Mouse (Mus musculus): Measurements from ENCODE around the gene Pgam2.
A peak's percentile ranks its signal among the peaks of the same experiment; 100 is the strongest.
"Not testable (repeated sequence)": the region's sequence is repeated elsewhere in the genome, so short reads cannot be mapped to it uniquely, and the experiment has no call there.

Gene Pgam2

DNA sequence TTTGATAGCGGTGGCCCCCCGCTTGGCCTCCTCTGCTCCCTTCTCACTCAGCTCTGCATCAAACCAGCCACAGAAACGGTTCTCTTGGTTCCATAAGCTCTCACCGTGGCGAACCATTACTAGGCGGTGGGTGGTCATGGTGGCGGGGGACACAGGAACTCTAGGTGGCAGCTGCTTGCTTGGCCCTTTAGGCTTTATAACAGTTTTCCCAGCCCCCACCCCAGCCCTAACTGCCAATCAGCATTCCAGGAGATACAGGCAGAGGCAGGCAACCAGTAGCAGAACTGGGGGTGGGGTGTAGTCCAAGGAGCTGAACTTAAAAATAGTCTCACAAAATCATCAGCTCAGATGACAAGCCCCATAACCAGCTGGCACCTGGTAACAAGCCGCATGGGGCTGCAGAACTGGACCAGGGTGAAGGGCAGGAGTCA is at the start of gene Pgam2:
Pgam2 (minus strand) TSS at position 183 of the 431 bp plus-strand sequence.
- no peak for DNase-seq (ENCODE audit: low read depth, low spot score)

DNA sequence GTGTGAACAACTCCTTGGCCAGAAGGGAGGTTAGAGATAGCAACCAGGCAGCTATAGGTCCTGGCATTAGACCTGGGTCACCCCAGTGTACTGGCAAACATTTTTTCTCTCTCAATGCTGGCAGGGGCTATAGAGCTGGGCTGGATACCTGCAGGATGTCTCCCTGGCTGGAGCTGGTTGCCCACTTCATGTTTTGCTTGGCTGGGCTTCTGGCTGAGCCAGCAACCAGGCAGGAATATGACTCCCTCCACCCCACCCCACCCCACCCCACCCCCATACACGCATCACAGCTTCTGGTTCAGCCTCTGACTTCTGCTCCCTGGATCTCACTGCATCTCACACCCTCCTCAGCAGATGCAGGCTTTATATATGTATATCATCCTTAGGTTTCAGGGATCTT is 48.8 kb upstream of the Pgam2 start:
- DNase-seq (ENCODE audit: low read depth, low spot score): no peak

DNA sequence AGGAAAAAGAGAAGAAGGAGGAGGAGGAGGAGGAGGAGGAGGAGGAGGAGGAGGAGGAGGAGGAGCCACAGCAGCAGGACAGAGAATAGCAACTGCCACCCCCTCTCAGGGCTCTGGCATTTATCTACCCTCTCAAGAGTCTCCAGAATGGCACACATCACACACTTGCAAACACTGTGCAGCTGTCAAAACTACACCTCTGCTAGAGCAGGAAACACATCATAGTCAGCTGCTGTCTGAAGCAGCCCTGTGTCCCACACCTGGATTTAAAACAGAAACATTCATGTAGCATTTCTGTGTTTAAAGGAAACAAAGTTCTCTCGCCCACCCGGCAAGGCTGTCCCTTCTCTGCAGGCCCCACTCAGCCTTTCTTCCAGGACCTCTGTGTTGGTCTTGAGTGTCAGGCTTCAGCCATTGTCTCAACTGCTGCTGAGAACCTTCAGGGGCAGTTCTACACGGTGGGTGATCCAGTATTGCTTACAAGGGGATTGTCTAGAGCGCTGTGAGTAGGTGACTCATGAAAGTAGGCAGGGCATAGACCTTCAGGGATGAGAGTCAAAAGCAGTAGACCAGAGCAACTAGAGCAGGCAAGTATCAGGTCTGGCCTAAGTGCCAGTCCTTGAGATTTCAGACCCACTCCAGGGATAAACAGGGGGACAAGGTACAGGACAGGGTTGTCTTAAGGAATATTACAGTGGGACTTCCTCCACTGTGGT is 47.6 kb upstream of the Pgam2 start:
- no peak for DNase-seq (ENCODE audit: low read depth, low spot score)

DNA sequence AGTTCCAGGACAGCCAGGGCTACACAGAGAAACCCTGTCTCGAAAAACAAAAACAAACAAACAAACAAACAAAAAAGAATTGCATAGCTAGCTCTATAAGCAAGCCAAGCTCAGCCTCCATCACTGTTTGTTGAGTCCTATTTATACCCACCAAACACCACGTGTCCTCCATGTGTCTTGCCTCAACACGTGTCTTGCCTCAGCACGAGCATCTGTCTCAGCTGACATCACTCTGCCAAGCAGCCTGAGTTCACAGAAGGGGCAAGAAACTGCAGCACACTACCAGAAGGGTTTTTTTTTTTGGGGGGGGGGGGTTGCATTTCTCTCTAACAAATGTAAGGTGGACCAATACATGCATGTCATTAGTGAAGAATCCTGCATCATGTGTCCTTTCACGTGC is 46.9 kb upstream of the Pgam2 start:
- no peak for DNase-seq (ENCODE audit: low read depth, low spot score)

DNA sequence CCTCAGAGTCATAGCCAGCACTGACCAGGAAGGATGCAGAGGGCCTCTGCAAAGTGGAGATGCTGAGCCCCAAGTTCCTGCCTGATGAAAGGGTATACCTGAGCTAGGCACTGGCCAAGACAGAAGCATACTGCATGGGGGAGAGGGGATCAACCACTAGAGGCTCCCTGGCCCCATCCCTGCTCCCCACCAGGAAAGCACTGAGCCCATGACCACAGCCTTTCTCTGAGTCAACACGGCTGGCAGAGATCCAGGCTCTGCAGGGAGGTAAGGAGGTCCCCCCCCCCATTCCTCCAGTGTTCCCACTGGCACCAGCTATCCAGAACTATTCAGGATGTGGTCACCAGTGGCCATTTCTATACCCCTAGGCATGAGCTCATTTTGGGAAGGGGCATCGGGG is 45.8 kb upstream of the Pgam2 start:
- DNase-seq (ENCODE audit: low read depth, low spot score): no peak

DNA sequence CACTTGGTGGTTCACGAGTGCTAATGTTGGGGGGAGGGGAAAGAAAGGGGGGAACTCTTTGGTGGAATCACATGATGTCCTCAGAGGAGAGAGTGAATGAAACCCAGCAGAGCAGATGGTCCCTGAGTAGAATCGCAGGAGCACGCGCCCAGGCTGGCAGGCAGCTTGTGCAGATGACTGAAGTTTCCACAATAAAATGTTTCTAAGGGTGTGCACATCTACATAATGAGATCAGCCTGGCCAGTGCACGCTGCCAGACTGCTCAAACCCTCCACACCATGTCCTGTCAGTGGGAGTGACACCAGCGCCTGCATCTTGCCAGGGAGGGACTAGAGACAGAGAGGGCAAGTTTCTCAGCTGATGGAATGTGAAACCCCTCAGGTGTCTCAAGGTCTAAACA is 45.2 kb upstream of the Pgam2 start:
- DNase-seq (ENCODE audit: low read depth, low spot score): no peak

DNA sequence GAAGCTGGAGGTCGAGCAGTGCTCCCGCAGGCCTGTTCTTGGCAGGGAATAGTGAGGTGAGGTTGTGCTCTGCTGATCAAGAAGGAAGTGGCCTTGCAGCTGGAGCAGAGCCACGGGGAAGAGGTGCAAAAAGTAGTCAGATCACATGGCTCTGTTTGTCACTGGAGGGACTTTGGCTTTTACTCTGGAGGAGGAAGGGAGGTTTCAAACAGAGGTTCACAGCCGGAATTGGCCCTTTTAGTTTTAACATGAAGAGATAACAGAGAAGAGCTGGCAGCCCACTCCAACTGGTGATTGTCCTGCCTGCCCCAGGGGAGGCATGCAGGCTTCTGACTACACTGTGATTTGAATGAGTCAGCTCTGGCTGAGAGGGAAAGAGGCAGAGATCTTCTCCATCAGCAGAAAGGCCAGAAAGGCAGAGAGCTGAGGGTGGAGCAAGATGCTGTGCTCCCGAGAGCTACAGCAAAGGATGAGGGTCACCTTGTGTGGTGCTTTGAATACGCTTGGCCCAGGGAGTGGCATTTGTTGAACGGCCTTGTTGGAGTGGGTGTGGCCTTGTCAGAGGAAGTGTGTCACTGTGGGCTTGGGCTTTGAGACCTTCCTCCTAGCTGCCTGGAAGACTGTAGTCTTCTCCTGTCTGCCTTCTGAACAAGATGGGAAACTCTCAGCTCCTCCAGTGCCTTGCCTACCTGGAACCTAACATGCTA is 43.3 kb upstream of the Pgam2 start:
- DNase-seq (ENCODE audit: low read depth, low spot score): no peak

DNA sequence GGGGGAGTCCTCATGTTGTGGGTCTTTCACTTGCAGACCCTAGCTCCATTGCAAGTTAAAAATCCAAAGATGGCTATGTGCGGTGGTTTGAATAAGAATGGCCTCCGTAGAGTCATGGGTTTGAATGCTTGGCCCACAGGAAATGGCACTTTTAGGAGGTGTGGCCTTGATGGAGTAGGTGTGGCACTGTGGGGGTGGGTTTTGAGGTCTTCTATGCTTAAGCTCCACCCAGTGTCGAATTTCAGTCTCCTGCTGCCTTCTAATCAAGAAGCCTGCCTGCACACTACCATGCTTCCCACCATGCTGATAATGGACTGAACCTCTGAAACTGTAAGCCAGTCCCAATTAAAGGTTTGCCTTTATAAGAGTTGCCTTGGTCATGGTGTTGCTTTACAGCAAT is 39.6 kb upstream of the Pgam2 start:
- DNase-seq (ENCODE audit: low read depth, low spot score): no peak

DNA sequence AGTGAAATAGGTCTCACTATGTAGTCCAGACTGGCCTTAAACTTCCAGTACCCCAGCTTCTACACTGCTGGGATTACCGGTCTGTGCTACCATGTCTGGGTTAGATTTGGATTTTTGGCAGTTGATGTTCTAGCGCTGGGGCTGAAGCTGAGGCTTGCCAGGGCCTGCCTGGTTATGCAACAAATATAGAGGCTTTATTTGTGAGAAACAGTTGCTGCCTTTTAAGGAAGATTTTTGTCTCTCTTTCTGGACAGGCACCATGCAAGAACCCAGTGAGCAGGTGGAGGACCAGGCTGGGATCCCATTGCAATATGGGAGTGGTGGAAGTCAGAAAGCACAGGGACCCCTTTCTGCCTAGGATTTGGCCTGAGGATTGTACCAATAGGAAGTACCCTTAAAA is 38.2 kb upstream of the Pgam2 start:
- DNase-seq (ENCODE audit: low read depth, low spot score): no peak

DNA sequence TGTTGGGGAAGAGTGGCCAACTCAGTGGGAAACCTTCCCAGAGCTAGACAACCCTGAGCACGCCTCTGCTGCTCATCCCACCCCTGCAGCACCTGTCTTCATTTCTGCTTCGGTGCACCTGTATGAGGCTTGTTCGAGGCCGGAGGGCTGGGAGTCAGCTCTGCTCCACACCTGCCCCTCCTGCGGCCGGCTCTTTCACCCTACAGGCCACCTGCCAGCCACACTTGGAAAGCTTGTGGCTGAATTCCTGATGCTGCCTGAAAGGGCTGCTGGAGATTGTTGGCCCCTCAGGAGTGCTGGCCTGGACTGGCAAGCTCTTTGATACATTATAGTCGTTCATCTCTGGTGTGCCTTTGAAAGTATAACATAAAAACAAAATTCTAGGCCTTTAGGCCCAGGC is 36.8 kb upstream of the Pgam2 start:
- DNase-seq (ENCODE audit: low read depth, low spot score): no peak

DNA sequence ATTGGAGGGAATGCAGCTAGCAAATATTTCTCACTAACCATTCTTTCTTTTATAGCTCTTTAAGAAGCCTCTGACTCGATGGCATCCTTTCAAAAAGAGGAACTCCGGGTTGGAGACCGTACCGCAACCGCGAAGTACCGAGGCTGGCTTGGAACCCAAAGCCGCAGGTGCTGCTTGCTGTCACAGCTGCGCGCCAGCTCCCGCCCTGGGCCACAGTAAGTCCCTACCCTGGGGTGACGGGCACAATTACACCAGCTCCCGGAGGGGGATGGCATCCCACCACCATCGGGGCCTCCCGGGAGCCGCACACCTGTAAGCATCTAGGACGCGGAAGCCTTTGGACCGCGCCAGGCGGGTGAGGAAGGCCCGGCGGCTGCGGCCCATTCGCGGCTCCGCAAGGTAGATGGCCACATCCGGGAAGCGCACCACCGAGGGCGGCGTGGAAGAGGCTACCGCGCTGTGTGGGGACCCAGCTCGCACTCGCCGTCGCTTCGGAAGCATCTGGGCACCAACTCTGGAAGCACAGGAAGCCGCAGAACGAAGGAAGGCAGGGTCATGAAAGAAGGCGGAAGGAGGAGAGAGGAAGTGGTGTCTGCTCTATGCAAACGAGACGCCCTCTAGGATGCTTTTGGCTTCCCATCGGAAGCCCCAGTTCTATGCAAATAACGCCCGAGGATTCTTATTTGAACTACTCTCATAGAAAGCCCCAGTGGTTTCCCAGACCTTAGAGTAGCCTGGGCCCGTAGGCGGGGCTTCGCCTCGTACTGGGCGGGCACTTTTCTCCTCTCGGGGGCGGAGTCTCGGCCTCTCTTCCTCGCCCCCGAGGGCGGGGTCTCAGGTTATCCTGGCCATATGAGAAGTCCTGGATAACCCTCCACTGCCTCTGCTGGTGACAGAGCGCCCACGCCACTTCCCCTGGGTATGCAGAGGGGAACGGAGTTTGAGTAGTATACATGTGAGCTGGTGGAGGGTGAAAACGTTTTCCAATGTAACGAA is 34.0 kb upstream of the Pgam2 start, which contains the start of gene Polm:
Polm (minus strand) TSS at position 766 of the 996 bp plus-strand sequence.
- peak; percentile 91 for DNase-seq (ENCODE audit: low read depth, low spot score)

DNA sequence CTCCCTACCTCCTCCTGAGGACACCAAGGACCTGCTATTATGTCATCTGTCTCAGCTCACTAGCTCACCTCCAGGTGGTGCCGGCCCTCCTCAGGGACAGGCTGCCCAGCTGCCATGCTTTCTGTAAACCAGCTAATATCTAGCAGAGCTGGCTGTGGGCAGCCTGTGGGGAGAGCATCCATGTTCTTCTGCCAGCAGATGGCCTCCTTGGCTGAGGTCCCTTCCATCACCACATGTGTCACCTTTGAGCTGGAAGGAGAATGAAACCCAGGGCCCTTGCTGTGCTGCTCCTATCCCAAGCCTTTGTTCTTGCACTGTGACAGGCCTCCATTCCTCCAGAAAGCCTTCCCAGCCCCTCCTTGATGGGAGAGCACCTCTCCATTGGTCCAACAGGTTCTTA is 32.6 kb upstream of the Pgam2 start:
- DNase-seq (ENCODE audit: low read depth, low spot score): peak; percentile 23

DNA sequence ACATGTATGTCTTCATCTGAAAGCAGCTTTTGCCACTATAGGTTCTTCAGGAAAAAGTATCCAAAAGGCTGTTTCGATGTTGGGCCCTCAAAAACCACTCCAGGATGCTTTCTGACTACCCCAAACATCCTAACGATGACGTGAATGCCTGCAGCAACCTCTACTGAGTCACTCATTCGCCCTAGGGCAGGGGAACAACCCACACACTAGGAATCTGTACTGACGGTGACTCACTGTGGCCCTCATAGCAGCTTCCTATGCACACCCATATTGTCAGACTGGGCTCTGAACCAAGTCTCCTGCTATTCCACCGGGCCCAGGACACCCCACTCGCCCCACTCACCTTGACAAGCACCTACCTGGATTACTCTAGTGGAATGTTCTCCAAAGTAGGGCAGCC is 31.5 kb upstream of the Pgam2 start:
- no peak for DNase-seq (ENCODE audit: low read depth, low spot score)

DNA sequence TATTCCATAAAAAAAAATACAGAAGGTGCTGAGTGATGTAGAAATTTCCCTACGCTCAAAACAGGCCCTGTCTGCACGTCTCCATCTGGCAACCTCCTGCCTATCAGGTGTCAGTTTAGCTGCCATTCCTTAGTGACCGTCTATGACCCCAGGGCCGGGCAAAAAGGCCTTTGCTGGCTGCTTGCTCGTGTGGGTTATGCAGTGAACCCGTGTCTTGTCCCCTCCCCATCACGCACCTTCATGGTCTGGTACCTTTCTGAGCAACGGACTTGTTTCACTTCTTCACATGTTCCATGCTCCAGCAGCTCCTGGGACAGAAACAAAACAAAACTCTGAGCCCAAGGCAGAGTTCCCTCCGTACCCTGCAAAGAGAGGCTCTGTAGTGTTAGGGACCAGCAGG is 31.0 kb upstream of the Pgam2 start:
- DNase-seq (ENCODE audit: low read depth, low spot score): no peak

DNA sequence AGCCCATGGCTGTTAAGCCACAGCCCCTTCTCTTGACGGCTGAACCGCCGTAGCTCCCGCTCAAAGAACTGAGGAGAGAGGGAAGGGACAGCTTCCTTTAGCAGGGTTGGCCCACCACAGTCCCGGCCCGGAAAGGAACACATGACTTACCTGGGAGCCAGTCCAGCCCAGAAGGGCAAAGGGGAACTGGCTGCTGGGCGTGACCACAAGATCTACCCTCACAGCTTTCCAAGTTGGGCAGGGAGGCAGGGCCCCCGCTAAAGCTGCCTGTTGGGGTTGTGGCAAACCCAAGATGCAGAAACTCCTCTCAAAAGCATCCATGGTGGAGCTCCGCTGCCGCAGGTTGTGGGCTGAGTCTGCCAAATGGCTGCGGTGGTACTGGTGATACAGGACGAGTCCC is 25.8 kb upstream of the Pgam2 start:
- no peak for DNase-seq (ENCODE audit: low read depth, low spot score)

DNA sequence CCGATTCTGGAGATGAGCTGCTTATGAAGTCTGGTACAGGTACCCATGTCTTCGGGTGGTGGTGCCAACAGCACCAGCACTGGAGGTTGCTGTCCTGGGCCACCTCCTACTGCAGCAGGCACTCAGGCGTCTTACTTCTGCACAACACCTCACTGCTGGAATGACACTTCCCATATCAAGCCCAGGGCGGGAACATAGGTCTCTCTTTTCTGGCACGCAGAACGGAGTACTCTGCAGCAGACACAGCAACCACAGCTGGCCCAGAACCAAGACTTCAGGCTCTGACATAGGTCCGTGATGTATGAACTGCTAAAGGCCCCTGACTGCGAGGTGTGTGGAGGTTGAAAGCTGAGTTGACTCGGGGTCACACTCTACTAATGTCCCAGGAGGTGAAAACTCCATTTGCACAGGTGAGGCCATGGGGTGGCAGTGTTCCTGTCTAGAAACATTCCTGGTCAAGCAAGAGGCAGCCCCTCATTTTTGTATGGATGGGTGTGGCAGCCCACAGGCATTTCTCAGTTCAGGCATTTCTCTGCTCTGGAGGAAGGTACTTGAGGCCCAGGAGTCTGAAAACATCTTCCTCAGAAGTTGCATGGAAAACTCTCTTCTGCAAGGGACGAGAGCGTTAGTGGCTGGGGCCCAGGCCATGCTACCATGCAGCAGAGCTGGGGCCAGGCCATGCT is 25.1 kb upstream of the Pgam2 start:
- no peak for DNase-seq (ENCODE audit: low read depth, low spot score)

DNA sequence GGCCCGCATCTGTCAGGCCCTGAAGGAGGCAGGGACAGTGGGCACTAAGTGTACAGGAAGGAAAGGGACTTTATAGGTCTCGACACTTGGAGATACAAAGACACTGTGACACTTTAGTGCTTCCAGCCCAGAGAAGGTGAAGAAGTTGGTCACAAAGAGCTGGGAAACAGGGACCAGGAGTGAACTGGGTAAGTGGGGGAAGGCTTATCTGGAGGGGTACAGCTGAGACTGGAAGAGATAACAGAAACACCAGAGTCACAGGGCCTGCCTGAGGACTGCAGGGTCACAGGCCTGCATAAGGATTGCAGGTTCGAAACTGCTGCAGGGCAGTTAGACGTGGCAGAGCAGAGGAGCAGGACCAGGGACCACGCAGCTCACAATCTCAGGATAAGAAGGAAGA is 24.4 kb upstream of the Pgam2 start:
- DNase-seq (ENCODE audit: low read depth, low spot score): no peak

DNA sequence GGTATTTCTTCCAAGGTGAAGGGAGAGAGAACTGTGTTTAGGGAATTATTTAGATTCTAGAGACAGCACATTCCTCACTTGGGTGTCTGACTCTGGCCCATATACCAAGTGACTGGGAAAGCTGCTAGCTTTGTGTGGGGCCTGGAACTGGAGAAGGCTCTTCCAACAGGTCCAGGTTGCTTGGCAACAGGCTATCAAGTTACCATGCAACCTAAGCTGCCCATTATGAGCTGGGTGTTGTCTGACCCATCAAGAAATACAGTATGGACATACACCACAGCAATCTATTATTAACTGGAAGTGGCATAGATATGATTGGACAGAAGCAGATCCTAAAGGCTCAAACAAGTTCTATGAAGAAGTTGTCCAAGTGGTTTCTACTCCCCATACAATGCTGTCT is 21.9 kb upstream of the Pgam2 start:
- no peak for DNase-seq (ENCODE audit: low read depth, low spot score)

DNA sequence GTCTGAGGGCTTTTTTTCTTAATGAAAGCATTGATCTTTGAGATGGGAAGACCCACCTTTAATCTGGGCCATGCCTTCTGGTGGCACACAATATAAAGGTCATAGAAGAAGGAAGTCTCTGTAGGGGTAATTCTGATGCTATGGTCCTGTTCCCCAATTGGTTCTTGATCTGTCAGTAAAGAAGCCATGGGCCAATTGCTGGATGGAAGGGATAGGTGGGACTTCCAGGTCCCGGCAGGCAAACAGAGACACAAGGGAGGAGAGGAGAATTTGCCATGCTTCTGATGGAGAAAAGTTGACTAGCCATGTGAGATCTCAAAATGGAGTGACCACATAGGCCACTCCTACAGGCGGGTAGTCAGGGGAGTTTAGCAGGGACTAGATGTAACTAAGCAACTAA is 15.7 kb upstream of the Pgam2 start:
- DNase-seq (ENCODE audit: low read depth, low spot score): no peak

DNA sequence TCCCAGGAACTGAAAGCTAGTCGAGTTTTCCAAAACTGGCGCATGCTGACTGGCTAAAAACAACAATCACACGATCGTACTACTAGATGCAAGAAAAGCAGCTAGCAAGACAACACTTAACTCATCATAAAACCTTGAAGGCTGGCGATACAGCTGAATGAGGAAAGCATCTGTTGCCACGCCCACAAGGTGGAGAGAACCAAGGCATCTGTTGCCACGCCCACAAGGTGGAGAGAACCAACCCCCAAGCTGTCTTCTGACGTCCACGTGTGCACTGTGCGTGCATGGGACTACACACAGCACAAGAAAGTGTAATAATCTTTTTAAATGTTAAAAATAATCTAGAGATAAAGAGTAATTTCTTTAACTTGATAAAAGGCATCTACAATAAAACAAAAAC is 9.8 kb upstream of the Pgam2 start:
- no peak for DNase-seq (ENCODE audit: low read depth, low spot score)

DNA sequence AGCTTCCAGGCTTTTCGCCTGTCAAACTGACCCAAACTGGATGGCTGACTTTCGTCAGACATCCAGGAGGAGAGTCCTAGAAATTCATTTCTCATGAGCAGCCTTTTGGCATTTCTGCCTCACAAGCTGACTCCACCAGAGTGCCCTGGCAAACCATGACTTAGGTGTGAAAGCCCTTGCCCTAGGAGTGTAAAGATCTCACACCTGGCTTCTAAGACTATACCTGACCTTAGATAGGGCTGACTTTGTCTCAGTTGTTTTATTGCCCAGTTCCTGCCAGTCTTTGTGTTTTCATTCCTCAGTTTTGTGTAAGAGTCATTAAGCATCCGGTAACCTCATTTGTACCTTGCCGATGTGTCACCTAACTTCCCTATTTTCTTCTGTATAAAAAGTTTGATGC is 6.0 kb upstream of the Pgam2 start:
- DNase-seq (ENCODE audit: low read depth, low spot score): not testable (repeated sequence)

DNA sequence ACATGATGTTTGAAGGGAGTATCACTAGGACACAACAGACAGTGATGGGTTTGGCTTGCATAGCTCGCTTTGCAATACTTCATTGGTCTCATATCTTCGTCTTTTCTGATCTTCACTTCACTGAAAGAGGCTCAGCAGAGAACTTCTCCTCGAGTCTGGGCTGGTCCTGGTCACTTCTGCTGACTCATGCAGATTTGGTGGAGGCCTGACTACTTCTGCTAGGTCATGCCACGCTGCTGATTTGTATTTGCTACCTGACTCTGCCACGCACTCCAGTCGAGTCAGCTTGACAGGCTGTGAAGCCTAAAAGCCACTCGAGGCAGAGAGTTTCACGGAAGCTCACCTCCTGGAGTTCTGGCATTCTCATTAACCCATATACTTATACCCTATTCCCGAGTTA is 4.4 kb upstream of the Pgam2 start:
- no peak for DNase-seq (ENCODE audit: low read depth, low spot score)

Data from CD4-positive helper T cell, adult 2 months (primary cell).